Mouse (Mus musculus): ENCODE measurements at regions not wholly inside any gene's neighbourhood (a gene's known extent, or its start where the extent isn't known, plus 50 kb on each side); places are given as distances from the start of the nearest gene placed in this dataset.

DNA sequence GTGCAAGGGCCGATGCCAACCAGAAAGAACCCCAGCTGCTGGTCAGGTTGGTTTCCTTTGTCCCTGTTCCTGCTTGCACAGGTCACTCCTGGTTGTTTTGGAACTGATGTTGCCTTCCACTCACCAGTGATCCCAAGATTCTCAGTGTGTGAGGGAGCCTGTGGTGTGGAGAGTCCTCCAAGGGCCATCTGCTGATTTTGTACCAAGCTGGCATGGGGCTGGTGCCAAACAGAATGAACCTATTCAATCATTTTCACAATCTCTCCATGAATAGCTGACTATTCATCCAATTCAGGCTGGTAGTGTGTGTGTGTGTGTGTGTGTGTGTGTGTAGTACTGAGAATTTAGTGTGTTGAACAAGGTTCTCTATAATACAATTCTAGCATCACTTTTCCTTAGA lies 402.8 kb upstream of the Cntnap5b start:
- DNase-seq: no peak

DNA sequence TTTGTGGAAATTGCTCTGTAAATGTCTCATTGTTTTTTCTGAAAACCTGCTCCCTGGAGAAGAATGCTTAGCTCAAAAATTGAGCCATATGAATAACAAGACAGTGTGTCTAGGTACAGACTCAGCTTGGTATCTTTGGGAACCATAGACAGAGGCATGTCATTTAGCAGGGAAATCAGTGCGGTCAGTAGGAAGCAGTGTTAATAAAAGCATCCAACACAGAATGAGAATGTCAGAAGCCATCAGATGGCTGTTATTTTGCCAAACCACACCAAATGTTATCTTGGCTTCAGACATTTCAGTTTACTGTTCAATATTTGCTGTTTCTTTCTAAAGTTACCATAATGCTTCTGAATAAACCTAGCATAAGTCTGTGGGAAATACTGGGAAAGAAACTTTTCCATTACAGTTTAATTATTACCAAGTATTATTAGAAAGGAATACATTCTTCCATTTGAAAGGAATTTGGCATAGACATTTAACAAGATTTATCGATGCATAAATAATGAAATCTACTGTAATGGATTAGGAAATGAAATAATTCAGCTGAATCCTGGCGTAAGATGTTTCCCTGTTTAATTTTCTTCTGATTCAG lies 402.1 kb upstream of the Cntnap5b start:
- peak; percentile 12 for DNase-seq

DNA sequence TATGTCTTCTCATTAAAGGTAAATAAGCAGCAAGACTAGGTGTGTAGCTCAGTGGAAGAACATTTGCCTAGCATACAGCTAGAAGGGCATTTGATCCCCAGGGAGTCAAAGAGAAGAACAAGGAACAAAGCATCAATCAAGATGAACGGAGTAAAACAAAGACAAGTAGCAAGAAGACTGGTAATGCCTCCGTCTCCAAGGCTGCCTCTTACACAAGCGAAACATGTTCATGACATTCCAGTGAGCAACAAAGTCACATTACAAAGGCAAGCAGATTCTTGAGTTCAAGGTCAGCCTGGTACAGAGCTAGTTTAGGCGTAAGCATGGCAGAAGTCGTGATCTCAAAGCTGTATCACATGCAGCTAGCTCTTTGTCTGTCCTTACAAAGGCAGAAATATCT lies 376.8 kb upstream of the Cntnap5b start:
- DNase-seq: no peak
